Comparison of ENCODE assay signal across 8 mouse cellular contexts in genomic region chr12:113100448-113101076, GRCm38 (mm10). TPM values are rescaled to one million over a fixed set of nuclear protein-coding genes. Genes with fewer than 3 reads are reported as not detected.
A peak's percentile ranks its signal among the peaks of the same experiment; 100 is the strongest.
DNase-seq lines count a peak whose midpoint lies in the region; ATAC-seq lines count a peak whose summit lies in the region.

No protein-coding gene starts in this region.

- peak; percentile 64 for DNase-seq in cerebellum, adult 11 months
- peak; percentile 32 for DNase-seq in testis, postnatal 14 days (ENCODE audit: low spot score)
- DNase-seq in testis, postnatal 10 days (ENCODE audit: low spot score), result no peak
- DNase-seq in ovary, adult 18-20 months (ENCODE audit: low spot score), result no peak
- DNase-seq in frontal cortex, postnatal 10 days (ENCODE audit: low spot score in 2 of 2), result no peak

- peaks cover 7% of the 10 kb centered on the region; the same call in 1 of the 2 replicates for H3K27me3 ChIP-seq in heart, embryonic 13.5 days (replicated peaks)
- peaks cover 21% of the 10 kb centered on the region; the same call in 1 of the 2 replicates for H3K27me3 ChIP-seq in liver, embryonic 15.5 days

- H3K9ac ChIP-seq in heart, embryonic 13.5 days, result peak overlapping the region; percentile 100
- H3K9ac ChIP-seq in liver, embryonic 15.5 days, result no peak overlapping the region

- H3K4me1 ChIP-seq in heart, embryonic 13.5 days, result peaks cover 66% of the 10 kb centered on the region
- H3K4me1 ChIP-seq in liver, embryonic 15.5 days (replicated peaks), result peaks cover 76% of the 10 kb centered on the region

- H3K36me3 ChIP-seq in heart, embryonic 13.5 days, result peaks cover 9% of the 10 kb centered on the region
- H3K36me3 ChIP-seq in liver, embryonic 15.5 days (replicated peaks), result no peaks in the 10 kb centered on the region; the same call in 1 of the 2 replicates

- peak overlapping the region; percentile 92; the same call in 1 of the 2 replicates for H3K4me2 ChIP-seq in heart, embryonic 13.5 days
- 0 out of 2 replicates have a peak overlapping the region, but pooled peaks have one; percentile 97 for H3K4me2 ChIP-seq in liver, embryonic 15.5 days

- H3K27ac ChIP-seq in heart, embryonic 13.5 days (replicated peaks), result peak overlapping the region; percentile 13; the same call in 1 of the 2 replicates
- 0 out of 2 replicates have a peak overlapping the region, but pooled peaks have one; percentile 30 for H3K27ac ChIP-seq in liver, embryonic 15.5 days (replicated peaks)

- 68% methylated on average over 5 of the region's 5 CpGs for WGBS in heart, embryonic 13.5 days
- WGBS in liver, embryonic 15.5 days (ENCODE audit: insufficient replicate concordance), result 66% methylated on average over 5 of the region's 5 CpGs

- H3K9me3 ChIP-seq in heart, embryonic 13.5 days, result no peaks in the 10 kb centered on the region
- H3K9me3 ChIP-seq in liver, embryonic 15.5 days (replicated peaks), result no peaks in the 10 kb centered on the region

- no peak overlapping the region for H3K4me3 ChIP-seq in heart, embryonic 13.5 days
- no peak overlapping the region for H3K4me3 ChIP-seq in liver, embryonic 15.5 days (replicated peaks)

- no peak for ATAC-seq in cerebellum, adult (ENCODE audit: insufficient number of reproducible peaks, low FRiP score, low TSS enrichment)
- ATAC-seq in heart, embryonic 13.5 days (ENCODE audit: extremely low read depth, insufficient number of reproducible peaks, low FRiP score, low TSS enrichment), result no peak
- no peak for ATAC-seq in liver, embryonic 15.5 days (ENCODE audit: insufficient read depth)

RNA-seq across cellular contexts. Expression of gene Mta1, which starts 2.5 kb away (rescaled TPM):
- polyA plus RNA-seq in heart, embryonic 13.5 days (2015; fragmentation: Nextera tagmentation; extraction: Ambion mirVana), result 11.2 and 11.9 TPM in 2 replicates
- polyA plus RNA-seq in liver, embryonic 15.5 days (2015; fragmentation: Nextera tagmentation; extraction: Ambion mirVana), result 3.8 and 4.4 TPM in 2 replicates

RNA-seq across cellular contexts. Expression of gene Tex22, which starts 26.3 kb away (rescaled TPM):
- polyA plus RNA-seq in heart, embryonic 13.5 days (2015; fragmentation: Nextera tagmentation; extraction: Ambion mirVana), result not detected in 2 replicates
- not detected in 2 replicates for polyA plus RNA-seq in liver, embryonic 15.5 days (2015; fragmentation: Nextera tagmentation; extraction: Ambion mirVana)

RNA-seq across cellular contexts. Expression of gene Crip2, which starts 39.5 kb away (rescaled TPM):
- polyA plus RNA-seq in heart, embryonic 13.5 days (2015; fragmentation: Nextera tagmentation; extraction: Ambion mirVana), result 1,302 and 1,499 TPM in 2 replicates
- polyA plus RNA-seq in liver, embryonic 15.5 days (2015; fragmentation: Nextera tagmentation; extraction: Ambion mirVana), result 45.1 and 51.5 TPM in 2 replicates

RNA-seq across cellular contexts. Expression of gene Crip1, which starts 45.6 kb away (rescaled TPM):
- 408 and 464 TPM in 2 replicates for polyA plus RNA-seq in heart, embryonic 13.5 days (2015; fragmentation: Nextera tagmentation; extraction: Ambion mirVana)
- 89.4 and 102 TPM in 2 replicates for polyA plus RNA-seq in liver, embryonic 15.5 days (2015; fragmentation: Nextera tagmentation; extraction: Ambion mirVana)

RNA-seq across cellular contexts. Expression of gene Tedc1, which starts 55.7 kb away (rescaled TPM):
- polyA plus RNA-seq in heart, embryonic 13.5 days (2015; fragmentation: Nextera tagmentation; extraction: Ambion mirVana), result 20.6 and 21.8 TPM in 2 replicates
- 11.3 and 11.5 TPM in 2 replicates for polyA plus RNA-seq in liver, embryonic 15.5 days (2015; fragmentation: Nextera tagmentation; extraction: Ambion mirVana)

Comparison
In these comparisons a context has a peak if more than half of its experiments do, and no peak if none do; other contexts are left out.
1. DNase-seq: peak in cerebellum, adult 11 months (single experiment) and testis, postnatal 14 days (single experiment); none in testis, postnatal 10 days (single experiment), ovary, adult 18-20 months (single experiment) and frontal cortex, postnatal 10 days (0 of 2).
2. RNA of gene Crip2, which starts 39.5 kb away (polyA plus RNA-seq): 1,302 to 1,499 TPM in heart, embryonic 13.5 days; 45.1 to 51.5 TPM in liver, embryonic 15.5 days; every median in the first group is over 10 times any median in the second.